Mouse (Mus musculus) lung, embryonic 14.5 days (tissue): Measurements from ENCODE around the gene Pink1. TPM values are rescaled to one million over a fixed set of nuclear protein-coding genes. Genes with fewer than 3 reads are reported as not detected.

ENCODE experiments used
- ATAC-seq: fragments of 200-750 bp; cut with Nextera tagmentation; 2 replicates; pipeline ENCODE4 v1.8.0; 2017; ENCODE audit warnings: mild to moderate bottlenecking, moderate TSS enrichment, moderate library complexity; ENCODE audit not compliant: insufficient read depth
- DNase-seq: peaks from one replicate; pipeline ENCODE4 v3.0.0-alpha.2; 2015
- H3K27ac ChIP-seq: fragments of 300-500 bp; sonication (generic); 2 replicates; pipeline ENCODE4 v1.5.1; 2014; ENCODE audit warnings: low read depth, mild to moderate bottlenecking, moderate library complexity
- H3K27me3 ChIP-seq: fragments of 300-500 bp; sonication (generic); 2 replicates; pipeline ENCODE4 v1.6.1; 2014; ENCODE audit warnings: low read length, control low read depth; ENCODE audit not compliant: insufficient read depth
- H3K36me3 ChIP-seq: fragments of 300-500 bp; sonication (generic); 2 replicates; pipeline ENCODE4 v1.6.1; 2014; ENCODE audit warnings: control low read depth; ENCODE audit not compliant: insufficient read depth
- H3K4me1 ChIP-seq: fragments of 300-500 bp; sonication (generic); 2 replicates; pipeline ENCODE4 v1.6.1; 2014; ENCODE audit warnings: antibody characterized with exemption, control low read depth; ENCODE audit not compliant: insufficient read depth
- H3K4me2 ChIP-seq: fragments of 300-500 bp; sonication (generic); 2 replicates; pipeline ENCODE4 v1.6.1; 2014; ENCODE audit warnings: mild to moderate bottlenecking
- H3K4me3 ChIP-seq: fragments of 300-500 bp; sonication (generic); 2 replicates; pipeline ENCODE4 v1.5.1; 2014; ENCODE audit warnings: low read depth, low read length
- H3K9ac ChIP-seq: fragments of 300-500 bp; sonication (generic); 2 replicates; pipeline ENCODE4 v1.6.1; 2014
- H3K9me3 ChIP-seq: fragments of 300-500 bp; sonication (generic); 2 replicates; pipeline ENCODE4 v1.6.1; 2016; ENCODE audit warnings: low read depth, low read length, control low read depth
- CTCF ChIP-seq: IDR thresholded peaks from 2 replicates; pipeline ENCODE4 v1.5.1; 2016; ENCODE audit warnings: antibody characterized with exemption, low read depth
- WGBS: fragments of 180-500 bp; shearing (Covaris S2); extraction: QIAGEN DNeasy Blood & Tissue Kit; methylation state at CpG from one replicate; pipeline ENCODE4 v1.1.7; 2014; 5-methylcytosine and 5-hydroxymethylcytosine counted together
- polyA plus RNA-seq: library from polyadenylated mRNA; unstranded; fragments of >200 nt; fragmentation: Nextera tagmentation; extraction: Ambion mirVana; gene quantifications from 2 replicates; pipeline ENCODE4 v1.2.1, GENCODE M21; 2014

Gene Pink1
- polyA plus RNA-seq, 1 experiment from 2014 or later = 22.2 TPM

- DNase-seq (no peak), ATAC-seq (no peak)
- H3K27ac ChIP-seq = no peak overlapping the region
- no peak overlapping the region for H3K4me2 ChIP-seq
- H3K9me3 ChIP-seq = no peaks in the 10 kb centered on the region
- H3K27me3 ChIP-seq = no peaks in the 10 kb centered on the region
- 57% methylated on average over 5 of the region's 5 CpGs for WGBS
- H3K36me3 ChIP-seq = no peaks in the 10 kb centered on the region
- H3K4me3 ChIP-seq = no peak overlapping the region
- H3K4me1 ChIP-seq = peaks cover 6% of the 10 kb centered on the region; the same call in 1 of the 2 replicates
- TF ChIP-seq CTCF = no peak
- no peak overlapping the region for H3K9ac ChIP-seq
Measured at GRCm38 (mm10) chr4:138363511-138363910, 37.4 kb upstream of the Pink1 start.

- no peak for DNase-seq
- Histone ChIP-seq H3K36me3 (no peaks in the 10 kb centered on the region), H3K4me2 (no peak overlapping the region), H3K9ac (no peak overlapping the region), H3K4me1 (peaks cover 2% of the 10 kb centered on the region; the same call in 1 of the 2 replicates), H3K4me3 (no peak overlapping the region), H3K9me3 (no peaks in the 10 kb centered on the region), H3K27ac (no peak overlapping the region), H3K27me3 (no peaks in the 10 kb centered on the region)
- 81% methylated on average over 7 of the region's 7 CpGs for WGBS
- no peak for TF ChIP-seq CTCF
- ATAC-seq = no peak
Measured at GRCm38 (mm10) chr4:138362883-138363282, 36.8 kb upstream of the Pink1 start.

GRCm38 (mm10) chr4:138361370-138361821, 35.3 kb upstream of the Pink1 start:
- no peak overlapping the region for H3K4me2 ChIP-seq
- TF ChIP-seq CTCF = no peak
- no peaks in the 10 kb centered on the region for H3K4me1 ChIP-seq
- H3K27ac ChIP-seq = no peak overlapping the region
- no peaks in the 10 kb centered on the region for H3K27me3 ChIP-seq
- H3K9me3 ChIP-seq = no peaks in the 10 kb centered on the region
- H3K36me3 ChIP-seq = no peaks in the 10 kb centered on the region
- no peak overlapping the region for H3K9ac ChIP-seq
- WGBS = 9% methylated on average over 11 of the region's 11 CpGs
- H3K4me3 ChIP-seq = no peak overlapping the region
- DNase-seq (no peak), ATAC-seq (no peak)

GRCm38 (mm10) chr4:138358176-138358575, 32.1 kb upstream of the Pink1 start:
- no peaks in the 10 kb centered on the region for H3K4me1 ChIP-seq
- H3K27me3 ChIP-seq = no peaks in the 10 kb centered on the region
- no peak overlapping the region for H3K27ac ChIP-seq
- no peak for TF ChIP-seq CTCF
- H3K9me3 ChIP-seq = no peaks in the 10 kb centered on the region
- no peak overlapping the region for H3K9ac ChIP-seq
- no peak overlapping the region for H3K4me3 ChIP-seq
- no peaks in the 10 kb centered on the region for H3K36me3 ChIP-seq
- no peak overlapping the region for H3K4me2 ChIP-seq
- 72% methylated on average over 3 of the region's 3 CpGs for WGBS
- no peak for DNase-seq
- ATAC-seq = no peak

GRCm38 (mm10) chr4:138356551-138356950, 30.4 kb upstream of the Pink1 start:
- Histone ChIP-seq H3K4me2 (no peak overlapping the region), H3K27ac (no peak overlapping the region), H3K9ac (no peak overlapping the region), H3K36me3 (no peaks in the 10 kb centered on the region), H3K9me3 (no peaks in the 10 kb centered on the region), H3K4me3 (no peak overlapping the region), H3K27me3 (no peaks in the 10 kb centered on the region), H3K4me1 (no peaks in the 10 kb centered on the region)
- DNase-seq (no peak), ATAC-seq (no peak)
- WGBS = 84% methylated on average over 12 of the region's 12 CpGs
- no peak for TF ChIP-seq CTCF

GRCm38 (mm10) chr4:138356141-138356540, 30.0 kb upstream of the Pink1 start:
- ATAC-seq (no peak), DNase-seq (no peak)
- no peak overlapping the region for H3K9ac ChIP-seq
- no peaks in the 10 kb centered on the region for H3K9me3 ChIP-seq
- TF ChIP-seq CTCF = no peak
- H3K4me3 ChIP-seq = no peak overlapping the region
- H3K4me2 ChIP-seq = no peak overlapping the region
- 70% methylated on average over 8 of the region's 8 CpGs for whole genome bisulfite sequencing
- H3K27me3 ChIP-seq = no peaks in the 10 kb centered on the region
- no peaks in the 10 kb centered on the region for H3K4me1 ChIP-seq
- H3K36me3 ChIP-seq = no peaks in the 10 kb centered on the region
- no peak overlapping the region for H3K27ac ChIP-seq

- H3K9ac ChIP-seq = no peak overlapping the region
- DNase-seq (no peak), ATAC-seq (no peak)
- no peak overlapping the region for H3K4me3 ChIP-seq
- H3K9me3 ChIP-seq = no peaks in the 10 kb centered on the region
- no peaks in the 10 kb centered on the region for H3K4me1 ChIP-seq
- TF ChIP-seq CTCF = no peak
- no peaks in the 10 kb centered on the region for H3K27me3 ChIP-seq
- H3K27ac ChIP-seq = no peak overlapping the region
- H3K4me2 ChIP-seq = no peak overlapping the region
- H3K36me3 ChIP-seq = no peaks in the 10 kb centered on the region
- WGBS = 80% methylated on average over 2 of the region's 2 CpGs
Measured at GRCm38 (mm10) chr4:138355496-138355895, 29.4 kb upstream of the Pink1 start.
